Mouse (Mus musculus) left cerebral cortex, adult 2 months (tissue): ENCODE measurements around the gene Banp. TPM values are rescaled to one million over a fixed set of nuclear protein-coding genes. Genes with fewer than 3 reads are reported as not detected.

Experiments
- DNase-seq, 2 experiments: peaks; one replicate each; pipeline ENCODE4 v3.0.0; 2021 to 2022; ENCODE audit warnings: low spot score in 2 of 2, mixed read lengths in 1 of 2; ENCODE audit errors: extremely low spot score in 1 of 2
- H3K27ac ChIP-seq: fragments of 200-600 bp; 2 replicates; pipeline ENCODE4 v1.8.1; 2022
- H3K4me3 ChIP-seq: fragments of 200-600 bp; 2 replicates; pipeline ENCODE4 v1.8.1; 2022
- CTCF ChIP-seq: fragments of 200-600 bp; IDR thresholded peaks from 2 replicates; pipeline ENCODE4 v1.8.1; 2022; ENCODE audit warnings: antibody characterized with exemption, mild to moderate bottlenecking, moderate library complexity
- intact Hi-C: fragments of 180-260 bp; cut with DNase I; formaldehyde crosslinking; loops from one replicate; pipeline ENCODE4 v1.15.1; 2025
- total RNA-seq, 2 experiments: library from RNA; stranded (reverse); gene quantifications; 2 replicates each; pipeline ENCODE4 v1.2.3; 2021

Banp gene
- total RNA-seq, 2 experiments from 2014 or later = 31.4 to 62.5 TPM

DNA sequence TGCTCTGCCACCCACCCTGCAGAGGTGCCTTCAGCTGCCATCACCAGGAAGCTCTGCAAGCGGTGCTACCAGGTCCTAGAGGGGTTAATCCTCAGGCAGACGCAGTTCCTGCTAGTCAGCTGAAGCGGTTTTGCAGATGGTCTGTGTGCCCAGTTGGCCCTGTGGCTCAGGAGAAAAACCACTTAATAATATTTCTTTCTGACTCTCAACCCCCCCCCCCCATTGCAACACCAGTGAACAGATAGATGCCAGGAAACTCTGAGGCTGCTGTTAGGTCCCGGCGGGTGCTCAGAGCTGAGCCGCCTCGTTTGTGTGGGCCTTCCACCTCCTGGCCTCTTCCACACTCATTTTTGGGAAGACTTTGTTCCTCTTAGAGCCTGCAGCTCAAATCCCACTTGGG, 86.0 kb downstream of the Banp start:
- intact Hi-C loops = no loop called here
- no peak for DNase-seq
- H3K4me3 ChIP-seq = no peak overlapping the region
- no peak overlapping the region for H3K27ac ChIP-seq
- TF ChIP-seq CTCF = no peak

GRCm38 (mm10) chr8:122036325-122036724, 86.8 kb downstream of the Banp start:
- DNase-seq = no peak
- no peak for TF ChIP-seq CTCF
- Histone ChIP-seq H3K27ac (no peak overlapping the region), H3K4me3 (no peak overlapping the region)
- intact Hi-C loops = no loop called here

GRCm38 (mm10) chr8:122037279-122037678, 87.7 kb downstream of the Banp start:
- Histone ChIP-seq H3K27ac (no peak overlapping the region), H3K4me3 (no peak overlapping the region)
- intact Hi-C loops = no loop called here
- no peak for TF ChIP-seq CTCF
- DNase-seq = no peak

- intact Hi-C loops = no loop called here
- TF ChIP-seq CTCF = no peak
- no peak for DNase-seq
Observed at GRCm38 (mm10) chr8:122038076-122038475, 88.5 kb downstream of the Banp start.

GRCm38 (mm10) chr8:122039452-122039851, 89.9 kb downstream of the Banp start:
- no peak for DNase-seq
- Histone ChIP-seq H3K27ac (no peak overlapping the region), H3K4me3 (no peak overlapping the region)
- intact Hi-C loops = no loop called here
- TF ChIP-seq CTCF = no peak

More at GRCm38 (mm10) chr8:122038076-122038475, 88.5 kb downstream of the Banp start:
- H3K27ac ChIP-seq = no peak overlapping the region
- no peak overlapping the region for H3K4me3 ChIP-seq

DNA sequence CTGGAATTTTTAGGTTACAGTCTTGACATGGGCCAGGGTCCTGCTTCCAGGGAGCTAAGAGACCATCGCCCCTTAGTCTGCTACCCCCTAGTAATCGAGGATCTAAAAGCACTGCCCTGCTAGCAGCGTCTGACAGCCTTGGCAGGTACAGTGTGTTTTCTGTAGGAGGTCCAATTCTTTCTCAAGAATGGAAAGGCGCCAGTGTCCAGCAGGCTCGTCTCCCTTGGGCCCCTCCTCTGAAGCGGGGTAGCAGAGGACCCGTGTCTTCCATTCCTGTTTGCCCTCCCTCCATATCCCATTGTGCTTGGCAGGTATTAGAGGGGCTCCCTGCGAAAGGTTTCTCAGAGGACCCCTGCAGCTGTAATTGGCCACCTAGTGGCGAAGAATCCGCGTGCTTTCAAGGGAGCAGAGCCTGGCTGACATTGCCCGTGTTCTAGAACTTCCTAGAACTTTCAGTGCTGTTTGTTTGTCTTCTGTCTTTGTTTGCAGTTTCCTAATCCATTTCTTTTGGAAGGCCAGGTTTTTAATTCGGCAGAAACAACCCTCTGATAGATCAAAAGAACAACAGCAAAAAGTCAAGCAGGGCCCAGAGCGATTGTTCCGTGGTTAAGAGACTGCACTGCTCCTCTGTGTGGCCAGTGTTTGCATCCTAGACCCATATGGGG, 97.8 kb downstream of the Banp start:
- intact Hi-C loops = no loop called here
- TF ChIP-seq CTCF = peak; percentile 36; the same call in 1 of the 2 replicates
- DNase-seq = no peak

GRCm38 (mm10) chr8:122049266-122049665, 99.7 kb downstream of the Banp start:
- Histone ChIP-seq H3K4me3 (no peak overlapping the region), H3K27ac (no peak overlapping the region)
- intact Hi-C loops = no loop called here
- DNase-seq = no peak
- no peak for TF ChIP-seq CTCF

More for the DNA sequence above, 97.8 kb downstream of the Banp start:
- no peak overlapping the region for H3K4me3 ChIP-seq
- H3K27ac ChIP-seq = no peak overlapping the region

GRCm38 (mm10) chr8:122049923-122050322, 100.4 kb downstream of the Banp start:
- intact Hi-C loops = no loop called here
- no peak for DNase-seq
- no peak overlapping the region for H3K4me3 ChIP-seq
- no peak for TF ChIP-seq CTCF
- H3K27ac ChIP-seq = no peak overlapping the region

DNA sequence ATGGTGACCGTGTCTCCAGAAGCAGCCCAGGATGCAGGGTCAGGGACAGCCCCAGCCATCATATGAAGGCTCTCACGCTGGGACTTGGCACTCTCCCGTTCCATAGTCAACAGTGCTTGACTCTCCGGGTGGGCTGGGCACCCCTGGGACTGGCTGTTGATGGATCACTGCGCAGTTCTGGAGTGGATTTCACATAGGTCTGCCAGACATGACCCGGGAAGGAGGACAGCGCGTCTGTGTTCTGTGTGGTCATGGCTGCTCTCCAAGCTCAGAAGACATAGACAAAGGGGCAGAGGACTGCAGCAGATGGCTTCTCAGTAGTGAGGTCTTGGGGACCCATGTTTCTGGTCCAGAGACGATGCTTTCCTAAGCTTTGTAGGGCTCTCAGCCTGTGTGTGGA, 101.1 kb downstream of the Banp start:
- intact Hi-C loops = no loop called here
- Histone ChIP-seq H3K4me3 (no peak overlapping the region), H3K27ac (no peak overlapping the region)
- no peak for TF ChIP-seq CTCF
- DNase-seq = no peak

GRCm38 (mm10) chr8:122055321-122055720, 105.8 kb downstream of the Banp start:
- intact Hi-C loops = no loop called here
- no peak for DNase-seq
- Histone ChIP-seq H3K27ac (no peak overlapping the region), H3K4me3 (no peak overlapping the region)
- no peak for TF ChIP-seq CTCF

DNA sequence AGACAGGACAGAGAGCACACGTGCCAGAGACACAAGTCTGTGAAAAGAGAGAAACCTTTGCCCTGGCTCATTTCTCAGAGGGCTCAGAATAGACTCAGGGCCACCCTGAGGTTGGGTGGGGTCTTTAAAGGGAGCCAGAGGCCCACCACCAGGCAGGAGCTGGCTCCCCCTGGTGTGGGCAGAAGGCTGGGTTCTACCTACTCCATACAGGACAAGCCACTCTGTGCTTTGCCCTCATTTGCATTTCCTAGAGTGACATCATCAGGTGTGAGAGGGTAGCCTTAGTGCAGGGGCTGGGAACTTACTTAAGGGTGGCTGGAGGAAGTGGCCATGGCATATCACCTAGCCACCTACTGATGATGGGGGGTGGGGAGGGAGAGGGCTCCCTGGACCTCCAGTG, 106.6 kb downstream of the Banp start:
- DNase-seq = no peak
- H3K4me3 ChIP-seq = no peak overlapping the region
- intact Hi-C loops = no loop called here
- TF ChIP-seq CTCF = no peak
- no peak overlapping the region for H3K27ac ChIP-seq

- no peak for TF ChIP-seq CTCF
- Histone ChIP-seq H3K27ac (no peak overlapping the region), H3K4me3 (no peak overlapping the region)
- intact Hi-C loops = no loop called here
- no peak for DNase-seq
Observed at GRCm38 (mm10) chr8:122056882-122057281, 107.3 kb downstream of the Banp start.

- intact Hi-C loops = no loop called here
- no peak overlapping the region for H3K4me3 ChIP-seq
- no peak overlapping the region for H3K27ac ChIP-seq
- no peak for DNase-seq
- TF ChIP-seq CTCF = no peak
Observed at GRCm38 (mm10) chr8:122058510-122058909, 109.0 kb downstream of the Banp start.
